Mouse (Mus musculus) right cerebral cortex, postnatal 4 days (tissue): ENCODE measurements around the gene Tepp.

Experiments
- DNase-seq: peaks from one replicate; pipeline ENCODE4 v3.0.0-alpha.2; 2022

Tepp gene

GRCm38 (mm10) chr8:95331720-95332436 lies 21.5 kb downstream of the Tepp start, which contains the start of the genes Zfp319 and Usb1:
Zfp319 (minus strand) TSS chr8:95331950.
Usb1 (plus strand) TSS chr8:95332284.
- DNase-seq: peak; percentile 93

GRCm38 (mm10) chr8:95332437-95333199 lies 22.3 kb downstream of the Tepp start:
- no peak for DNase-seq

- no peak for DNase-seq
Measured at GRCm38 (mm10) chr8:95335706-95336105, 25.3 kb downstream of the Tepp start.

GRCm38 (mm10) chr8:95336363-95336762 lies 26.0 kb downstream of the Tepp start:
- DNase-seq: no peak

- no peak for DNase-seq
Measured at GRCm38 (mm10) chr8:95341721-95342120, 31.4 kb downstream of the Tepp start.

GRCm38 (mm10) chr8:95344668-95345067 lies 34.3 kb downstream of the Tepp start:
- DNase-seq: no peak

- peak; percentile 88 for DNase-seq
Measured at GRCm38 (mm10) chr8:95346643-95347545, 36.5 kb downstream of the Tepp start.

GRCm38 (mm10) chr8:95348356-95348755 lies 38.0 kb downstream of the Tepp start:
- DNase-seq: no peak

- DNase-seq: peak; percentile 85
Measured at GRCm38 (mm10) chr8:95348811-95349630, 38.7 kb downstream of the Tepp start.

GRCm38 (mm10) chr8:95351461-95351860 lies 41.1 kb downstream of the Tepp start:
- DNase-seq: no peak

GRCm38 (mm10) chr8:95352151-95352870 lies 41.9 kb downstream of the Tepp start, which contains the start of gene Mmp15:
Mmp15 (plus strand) TSS chr8:95352268.
- DNase-seq: peak; percentile 70

GRCm38 (mm10) chr8:95352871-95353866 lies 42.8 kb downstream of the Tepp start:
- peak; percentile 59 for DNase-seq

GRCm38 (mm10) chr8:95354606-95355005 lies 44.2 kb downstream of the Tepp start:
- no peak for DNase-seq

- no peak for DNase-seq
Measured at GRCm38 (mm10) chr8:95358550-95359411, 48.4 kb downstream of the Tepp start.

GRCm38 (mm10) chr8:95360181-95361015 lies 50.0 kb downstream of the Tepp start:
- DNase-seq: no peak

GRCm38 (mm10) chr8:95361016-95361341 lies 50.6 kb downstream of the Tepp start:
- DNase-seq: no peak

GRCm38 (mm10) chr8:95362272-95362671 lies 51.9 kb downstream of the Tepp start:
- no peak for DNase-seq

GRCm38 (mm10) chr8:95363849-95364248 lies 53.5 kb downstream of the Tepp start:
- no peak for DNase-seq
